Mouse (Mus musculus) forebrain, embryonic 16.5 days (tissue): Measurements from ENCODE around the gene Celf5. TPM values are rescaled to one million over a fixed set of nuclear protein-coding genes. Genes with fewer than 3 reads are reported as not detected.

ENCODE experiments used
- ATAC-seq: fragments of 200-750 bp; cut with Nextera tagmentation; 2 replicates; pipeline ENCODE4 v1.8.0; 2017; ENCODE audit warnings: mild to moderate bottlenecking, moderate library complexity
- H3K27ac ChIP-seq: fragments of 300-500 bp; sonication (generic); 2 replicates; pipeline ENCODE4 v1.5.1; 2014; ENCODE audit warnings: low read length, control low read depth
- H3K27me3 ChIP-seq: fragments of 300-500 bp; sonication (generic); replicated peaks from 2 replicates; pipeline ENCODE4 v1.6.1; 2014; ENCODE audit warnings: low read length; ENCODE audit not compliant: control insufficient read depth, insufficient read depth
- H3K36me3 ChIP-seq: fragments of 300-500 bp; sonication (generic); 2 replicates; pipeline ENCODE4 v1.6.1; 2014; ENCODE audit not compliant: control insufficient read depth, insufficient read depth
- H3K4me1 ChIP-seq: fragments of 300-500 bp; sonication (generic); replicated peaks from 2 replicates; pipeline ENCODE4 v1.6.1; 2014; ENCODE audit warnings: low read length; ENCODE audit not compliant: control insufficient read depth, insufficient read depth
- H3K4me2 ChIP-seq: fragments of 300-500 bp; sonication (generic); 2 replicates; pipeline ENCODE4 v1.6.1; 2014; ENCODE audit warnings: mild to moderate bottlenecking, low read length, control low read depth
- H3K4me3 ChIP-seq: fragments of 300-500 bp; sonication (generic); replicated peaks from 2 replicates; pipeline ENCODE4 v1.5.1; 2014; ENCODE audit warnings: mild to moderate bottlenecking, low read length, control low read depth
- H3K9ac ChIP-seq: fragments of 300-500 bp; sonication (generic); replicated peaks from 2 replicates; pipeline ENCODE4 v1.6.1; 2014; ENCODE audit warnings: low read depth, low read length, control low read depth
- H3K9me3 ChIP-seq: fragments of 300-500 bp; sonication (generic); 2 replicates; pipeline ENCODE4 v1.6.1; 2016; ENCODE audit warnings: low read length; ENCODE audit not compliant: control insufficient read depth
- WGBS: fragments of 180-500 bp; shearing (Covaris S2); extraction: QIAGEN DNeasy Blood & Tissue Kit; methylation state at CpG from one replicate; pipeline ENCODE4 v1.1.7; 2014; 5-methylcytosine and 5-hydroxymethylcytosine counted together
- polyA plus RNA-seq: library from polyadenylated mRNA; unstranded; fragments of >200 nt; fragmentation: Nextera tagmentation; extraction: Ambion mirVana; gene quantifications from 2 replicates; pipeline ENCODE4 v1.2.1, GENCODE M21; 2015

The Celf5 gene
- polyA plus RNA-seq, 1 experiment from 2014 or later: 93.0 TPM

DNA sequence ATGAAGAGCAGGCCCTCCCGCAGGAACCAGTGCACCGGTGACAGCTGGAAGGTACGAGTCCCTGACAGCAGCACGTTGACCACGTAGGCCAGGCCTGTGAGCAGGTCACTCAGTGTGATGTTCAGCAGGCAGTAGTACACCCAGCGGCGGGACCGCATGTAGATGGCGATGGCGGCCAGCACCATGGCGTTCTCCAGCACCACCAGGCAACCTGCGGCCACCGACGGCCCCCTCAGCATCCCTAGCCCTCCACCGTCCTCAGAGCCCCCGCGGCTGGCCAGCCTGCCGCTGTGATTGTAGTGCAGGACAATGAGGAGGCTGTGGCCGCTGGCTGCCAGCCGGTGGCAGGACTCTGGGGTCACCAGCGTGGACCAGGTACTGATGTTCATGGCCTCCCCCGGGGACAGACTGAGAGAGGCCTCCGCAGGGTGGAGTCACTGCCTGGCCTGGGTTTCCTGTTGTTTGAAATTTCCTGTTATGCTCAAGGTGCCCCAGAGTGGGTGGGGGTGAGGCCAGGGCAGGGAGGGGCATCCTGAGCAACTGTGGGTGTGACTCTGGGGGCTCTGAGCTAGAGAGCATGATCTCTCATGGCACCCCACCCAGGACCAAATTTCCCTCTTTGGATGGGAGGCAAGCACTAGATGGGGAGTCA, 16.9 kb upstream of the Celf5 start:
- Histone ChIP-seq H3K4me3 (no peak overlapping the region), H3K36me3 (no peaks in the 10 kb centered on the region), H3K27me3 (no peaks in the 10 kb centered on the region), H3K4me1 (peaks cover 21% of the 10 kb centered on the region), H3K27ac (no peak overlapping the region), H3K9me3 (no peaks in the 10 kb centered on the region), H3K4me2 (no peak overlapping the region), H3K9ac (no peak overlapping the region)
- ATAC-seq: no peak
- WGBS: 79% methylated on average over 23 of the region's 23 CpGs

DNA sequence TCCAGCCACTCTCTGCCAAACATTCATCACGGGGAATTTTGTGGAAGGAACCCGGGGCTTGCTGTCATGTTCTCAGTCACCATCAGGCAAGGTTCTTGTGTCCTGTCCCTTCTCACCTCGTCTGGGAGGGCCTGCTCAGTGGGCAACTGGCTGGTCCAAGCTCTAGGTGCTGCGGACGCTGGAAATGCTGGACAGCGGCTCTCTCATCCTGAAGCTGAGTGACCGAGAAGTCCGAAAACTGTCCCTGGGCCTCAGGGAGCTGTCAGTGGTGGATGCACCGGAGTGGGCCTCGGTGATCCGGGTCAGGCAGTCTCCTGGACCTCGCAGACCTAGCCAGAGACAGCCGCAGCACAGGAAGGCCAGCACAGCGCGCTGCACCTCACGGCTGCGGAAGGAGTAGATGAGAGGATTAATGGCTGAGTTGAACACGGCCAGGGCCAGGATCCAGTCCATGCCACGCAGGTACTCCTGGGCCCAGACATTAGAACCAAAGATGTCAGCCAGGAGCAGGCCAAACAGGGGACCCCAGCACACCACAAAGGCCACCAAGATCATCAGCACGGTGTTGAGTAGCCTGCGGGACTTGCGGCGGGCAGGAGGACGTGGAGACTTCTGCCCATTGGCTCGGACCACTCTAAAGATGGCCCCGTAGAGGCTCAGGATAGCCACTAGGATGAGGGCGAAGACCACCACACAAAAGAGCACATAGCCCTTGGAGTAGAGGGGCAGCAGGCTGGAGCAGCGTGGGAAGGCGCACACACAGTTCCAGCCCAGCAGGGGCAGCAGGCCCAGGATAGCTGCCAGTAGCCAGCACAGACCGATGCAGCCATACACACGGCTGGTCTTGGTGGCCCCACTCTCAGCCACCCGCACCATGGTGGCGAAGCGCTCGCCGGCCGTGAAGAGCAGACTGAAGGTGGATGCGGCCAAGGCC, 16.1 kb upstream of the Celf5 start:
- Histone ChIP-seq H3K9ac (no peak overlapping the region), H3K27ac (no peak overlapping the region), H3K4me3 (no peak overlapping the region), H3K4me2 (no peak overlapping the region), H3K9me3 (no peaks in the 10 kb centered on the region), H3K36me3 (no peaks in the 10 kb centered on the region), H3K4me1 (peaks cover 23% of the 10 kb centered on the region), H3K27me3 (no peaks in the 10 kb centered on the region)
- no peak for ATAC-seq
- 86% methylated on average over 38 of the region's 38 CpGs for WGBS

DNA sequence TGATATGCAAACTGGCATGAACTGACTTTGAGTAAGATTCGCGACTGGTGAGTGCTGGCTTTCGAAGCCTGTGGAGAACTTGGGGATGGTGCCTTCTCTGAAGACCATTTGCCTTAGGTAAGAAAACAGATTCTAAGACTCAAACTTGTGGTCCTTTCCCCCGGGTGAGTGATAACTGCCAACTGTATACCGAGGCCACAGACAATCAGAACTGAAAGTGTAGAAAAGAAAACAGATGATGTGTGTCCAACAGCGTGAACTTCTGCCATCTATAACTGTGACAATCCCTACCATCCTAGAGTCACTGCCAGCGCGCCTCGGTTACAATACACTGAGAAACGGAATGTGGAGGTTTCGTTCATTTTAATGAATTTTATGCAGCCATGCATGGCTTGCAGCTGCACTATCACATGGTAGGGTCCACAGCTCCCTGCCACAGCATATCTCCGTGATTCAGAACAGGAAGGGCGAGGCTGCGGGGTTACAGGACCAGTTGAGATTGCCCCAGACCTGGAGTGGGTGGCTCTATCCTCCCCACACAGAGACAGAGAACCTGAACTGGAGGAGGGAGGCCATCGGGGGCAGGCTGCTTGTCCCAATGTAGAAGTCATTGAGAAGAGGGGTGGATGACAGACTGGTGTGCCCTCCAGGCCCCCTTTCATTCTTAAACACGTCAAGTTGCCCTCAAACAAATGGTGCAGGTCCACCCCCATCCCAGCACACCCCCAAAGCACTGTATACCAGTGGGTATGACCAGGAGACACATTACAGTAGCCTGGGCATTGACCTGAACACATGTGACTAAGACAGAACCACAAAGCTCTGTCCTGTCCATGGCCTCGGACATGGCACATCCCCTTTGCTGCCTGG, 15.1 kb upstream of the Celf5 start:
- 0 out of 2 replicates have a peak, but pooled peaks cover 3% of the 10 kb centered on the region for H3K36me3 ChIP-seq
- no peaks in the 10 kb centered on the region for H3K9me3 ChIP-seq
- no peak for ATAC-seq
- no peak overlapping the region for H3K4me3 ChIP-seq
- H3K4me1 ChIP-seq: peaks cover 19% of the 10 kb centered on the region
- no peak overlapping the region for H3K27ac ChIP-seq
- no peaks in the 10 kb centered on the region for H3K27me3 ChIP-seq
- H3K9ac ChIP-seq: no peak overlapping the region
- WGBS: 82% methylated on average over 17 of the region's 17 CpGs
- H3K4me2 ChIP-seq: peak overlapping the region; percentile 65

DNA sequence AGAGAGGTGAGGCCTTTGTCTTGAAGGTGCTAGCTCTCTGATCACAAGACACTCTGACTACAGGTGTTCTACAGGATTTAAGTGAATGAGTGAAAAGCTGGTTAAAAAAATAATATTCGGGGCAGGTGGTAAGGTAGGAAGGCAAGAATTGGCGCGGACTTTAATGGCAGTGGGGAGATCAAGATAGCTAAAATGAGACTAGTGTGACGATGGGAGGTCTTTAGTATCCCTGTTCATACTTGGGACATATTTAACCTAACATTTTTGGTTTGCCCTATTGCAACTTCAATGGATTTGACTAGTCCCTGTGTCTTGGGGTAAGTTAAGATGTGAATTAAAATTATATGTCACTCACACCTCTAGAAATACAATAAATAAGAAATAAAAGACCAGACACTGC, 14.5 kb upstream of the Celf5 start:
- Histone ChIP-seq H3K27me3 (no peaks in the 10 kb centered on the region), H3K4me1 (peaks cover 19% of the 10 kb centered on the region), H3K9me3 (no peaks in the 10 kb centered on the region), H3K9ac (peak overlapping the region; percentile 49), H3K36me3 (0 out of 2 replicates have a peak, but pooled peaks cover 3% of the 10 kb centered on the region), H3K4me3 (peak overlapping the region; percentile 75), H3K4me2 (peak overlapping the region; percentile 65), H3K27ac (peak overlapping the region; percentile 71)
- WGBS: 37% methylated on average over 4 of the region's 4 CpGs
- no peak for ATAC-seq

DNA sequence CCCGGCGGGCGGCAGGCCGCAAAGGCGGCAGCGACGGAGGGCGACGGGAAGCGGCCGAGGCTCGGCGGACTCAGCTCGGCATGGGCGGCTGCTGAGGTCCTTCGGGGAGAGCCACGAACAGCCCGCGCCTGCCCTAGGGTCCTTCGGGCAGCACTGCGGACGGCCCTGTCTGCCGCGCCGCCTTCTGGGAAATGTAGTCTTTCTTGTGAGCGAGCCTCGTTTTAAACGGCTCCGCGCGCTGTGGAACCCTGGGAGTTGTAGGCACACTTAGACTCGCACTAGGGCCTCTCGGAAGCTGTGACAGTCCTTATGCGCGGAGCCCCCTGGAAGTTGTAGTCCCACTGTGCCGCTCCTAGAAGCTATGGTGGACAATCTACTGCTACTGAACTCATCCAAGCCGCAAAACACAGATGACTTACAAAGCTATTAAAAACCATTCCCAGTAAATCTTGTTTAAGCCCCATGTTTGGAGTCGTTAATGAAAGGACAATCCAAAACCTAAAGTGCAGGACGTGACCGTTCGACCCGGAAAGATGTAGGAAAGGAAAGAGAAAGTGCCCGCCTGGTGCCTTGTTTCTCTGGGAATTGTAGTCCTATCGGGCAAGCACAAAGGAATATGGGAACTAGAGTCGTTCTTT, 13.9 kb upstream of the Celf5 start, which contains the start of gene Ncln:
Gene Ncln (minus strand): TSS at position 129 of the 638 bp plus-strand sequence.
- H3K4me2 ChIP-seq: peak within 1 kb of the TSS; percentile 77
- peak; percentile 98 for ATAC-seq
- no peaks in the 10 kb centered on the region for H3K9me3 ChIP-seq
- H3K27me3 ChIP-seq: no peaks in the 10 kb centered on the region
- H3K4me3 ChIP-seq: peak within 1 kb of the TSS; percentile 75
- peak within 1 kb of the TSS; percentile 71 for H3K27ac ChIP-seq
- H3K36me3 ChIP-seq: 0 out of 2 replicates have a peak, but pooled peaks cover 3% of the 10 kb centered on the region
- peak within 1 kb of the TSS; percentile 75 for H3K9ac ChIP-seq
- H3K4me1 ChIP-seq: peaks cover 19% of the 10 kb centered on the region
- WGBS: under 1% methylated on average over 43 of the region's 45 CpGs

DNA sequence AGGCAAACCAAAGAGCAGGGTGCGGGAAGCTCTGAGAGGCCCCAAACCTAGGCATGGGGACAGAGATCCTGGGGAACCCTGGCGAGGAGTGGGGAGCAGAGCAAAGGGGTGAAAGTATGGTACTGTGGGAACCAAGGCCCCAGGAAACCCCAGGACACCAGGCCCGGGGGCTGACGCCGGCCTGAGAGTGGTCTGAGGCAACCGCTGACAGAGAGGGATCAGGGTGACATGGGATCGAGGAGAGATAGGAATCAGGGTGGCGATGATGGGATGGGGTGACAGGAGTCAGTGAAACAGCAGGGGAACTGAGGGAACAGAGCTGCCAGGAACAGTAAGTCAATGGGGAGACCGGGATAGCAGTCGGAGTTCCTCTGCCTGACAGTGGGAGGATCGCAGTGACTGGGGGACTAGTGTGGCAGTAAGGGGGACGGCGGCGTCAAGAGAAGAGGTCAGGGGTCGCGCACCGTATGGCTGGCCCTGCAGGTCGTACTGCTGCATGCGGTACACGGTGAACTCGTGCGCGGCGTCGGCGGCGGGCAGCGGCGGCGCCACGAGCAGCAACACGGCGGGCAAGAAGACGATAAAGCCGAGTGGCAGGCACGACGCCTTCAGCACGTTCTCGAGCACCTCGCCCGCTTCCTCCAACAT, 13.2 kb upstream of the Celf5 start:
- ATAC-seq: peak; percentile 39
- WGBS: 2% methylated on average over 41 of the region's 41 CpGs
- H3K4me2 ChIP-seq: peak overlapping the region; percentile 77
- H3K9me3 ChIP-seq: no peaks in the 10 kb centered on the region
- peak overlapping the region; percentile 75 for H3K9ac ChIP-seq
- peaks cover 6% of the 10 kb centered on the region; the same call in 1 of the 2 replicates for H3K36me3 ChIP-seq
- no peaks in the 10 kb centered on the region for H3K27me3 ChIP-seq
- H3K4me3 ChIP-seq: peak overlapping the region; percentile 75
- peak overlapping the region; percentile 48 for H3K27ac ChIP-seq
- peaks cover 19% of the 10 kb centered on the region for H3K4me1 ChIP-seq

DNA sequence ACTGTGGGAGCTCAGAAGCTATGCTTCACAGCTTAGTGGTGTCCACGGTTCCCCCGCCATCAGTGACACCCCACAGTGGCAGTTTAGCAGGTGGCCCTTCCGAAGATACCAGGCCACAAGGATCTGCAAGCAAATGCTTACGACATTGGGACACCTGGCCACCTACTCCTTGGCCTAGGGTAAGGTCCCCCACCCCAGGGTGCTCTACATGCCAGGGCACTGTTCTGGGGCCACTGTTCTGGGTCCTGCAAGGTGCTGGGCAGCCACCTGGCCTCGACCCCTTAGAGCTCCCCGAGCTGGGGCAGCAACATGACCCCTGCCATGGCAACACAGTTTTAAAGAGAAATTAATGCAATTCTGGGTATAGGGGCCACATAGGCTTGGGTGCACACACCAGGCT, 12.6 kb upstream of the Celf5 start:
- WGBS: 74% methylated on average over 6 of the region's 6 CpGs
- Histone ChIP-seq H3K27me3 (no peaks in the 10 kb centered on the region), H3K27ac (no peak overlapping the region), H3K4me3 (peak overlapping the region; percentile 75), H3K9ac (peak overlapping the region; percentile 75), H3K9me3 (no peaks in the 10 kb centered on the region), H3K4me2 (peak overlapping the region; percentile 77), H3K36me3 (peaks cover 7% of the 10 kb centered on the region; the same call in 1 of the 2 replicates), H3K4me1 (peaks cover 19% of the 10 kb centered on the region)
- ATAC-seq: no peak

DNA sequence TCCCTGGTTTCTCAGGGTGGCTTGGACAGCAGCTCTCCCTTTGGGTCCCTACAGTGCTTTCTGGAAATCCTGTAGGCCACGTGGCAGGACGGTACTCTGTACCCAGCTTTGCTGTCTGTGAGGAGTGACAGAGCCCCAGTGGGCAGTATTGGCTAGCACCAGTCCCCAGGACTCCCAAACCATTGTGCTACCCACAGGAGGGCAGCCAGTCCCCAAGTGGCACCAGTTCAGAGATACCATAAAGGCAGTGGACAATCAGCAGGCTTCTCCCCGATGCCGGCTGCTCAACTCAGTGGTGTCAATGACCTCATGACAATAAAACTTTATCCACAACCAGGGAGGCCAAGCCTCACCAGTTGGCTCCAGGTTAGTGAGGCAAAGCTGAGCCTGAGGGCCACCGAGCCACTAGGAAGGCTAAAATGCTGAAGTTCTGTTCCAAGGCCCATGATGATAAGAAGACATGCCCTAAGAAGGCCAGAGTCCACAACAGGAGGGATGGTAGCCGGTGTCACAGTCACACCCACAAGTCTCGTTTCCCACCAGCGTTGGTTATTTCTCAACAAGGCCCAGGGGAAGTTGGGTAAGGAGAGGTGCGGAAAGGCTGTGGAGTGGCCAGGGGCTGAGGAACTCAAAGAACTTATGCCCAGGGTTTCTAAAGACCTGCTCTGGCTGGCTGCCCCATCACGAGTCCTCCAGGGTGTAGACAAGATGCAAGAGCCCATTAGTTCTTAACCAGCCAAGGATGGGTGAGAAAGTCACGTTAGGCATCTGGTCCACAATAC, 11.9 kb upstream of the Celf5 start:
- Histone ChIP-seq H3K27ac (no peak overlapping the region), H3K27me3 (no peaks in the 10 kb centered on the region), H3K4me1 (peaks cover 19% of the 10 kb centered on the region), H3K9ac (no peak overlapping the region), H3K36me3 (peaks cover 7% of the 10 kb centered on the region; the same call in 1 of the 2 replicates), H3K9me3 (no peaks in the 10 kb centered on the region), H3K4me2 (no peak overlapping the region), H3K4me3 (no peak overlapping the region)
- no peak for ATAC-seq
- WGBS: 90% methylated on average over 11 of the region's 11 CpGs
